Mouse (Mus musculus) cerebellum, adult 9-10 months (tissue): Measurements from ENCODE around the gene Jph3.

Experiments used
- DNase-seq: peaks from one replicate; pipeline ENCODE4 v3.0.0; 2022

Gene Jph3

GRCm38 (mm10) chr8:121842064-121842955, 112.9 kb downstream of the Jph3 start:
- peak; percentile 21 for DNase-seq

GRCm38 (mm10) chr8:121843184-121843733, 113.8 kb downstream of the Jph3 start:
- no peak for DNase-seq
